Mouse (Mus musculus) kidney, embryonic 16.5 days (tissue): ENCODE results near the gene Tgtp1. TPM values are rescaled to one million over a fixed set of nuclear protein-coding genes. Genes with fewer than 3 reads are reported as not detected.
"Not testable (repeated sequence)": the region's sequence is repeated elsewhere in the genome, so short reads cannot be mapped to it uniquely, and the experiment has no call there.

Experiments used
- ATAC-seq: fragments of 200-750 bp; cut with Nextera tagmentation; 2 replicates; pipeline ENCODE4 v1.8.0; 2017; ENCODE audit warnings: moderate TSS enrichment; ENCODE audit not compliant: low FRiP score, low TSS enrichment
- H3K27ac ChIP-seq: fragments of 300-500 bp; sonication (generic); 2 replicates; pipeline ENCODE4 v1.5.1; 2014; ENCODE audit warnings: low read length
- H3K27me3 ChIP-seq: fragments of 300-500 bp; sonication (generic); 2 replicates; pipeline ENCODE4 v1.6.1; 2014; ENCODE audit warnings: low read length, control low read depth, mixed read lengths; ENCODE audit not compliant: insufficient read depth
- H3K36me3 ChIP-seq: fragments of 300-500 bp; sonication (generic); 2 replicates; pipeline ENCODE4 v1.6.1; 2014; ENCODE audit warnings: low read length, control low read depth, mixed read lengths; ENCODE audit not compliant: insufficient read depth
- H3K4me1 ChIP-seq: fragments of 300-500 bp; sonication (generic); 2 replicates; pipeline ENCODE4 v1.6.1; 2014; ENCODE audit warnings: low read length, control low read depth, mixed read lengths; ENCODE audit not compliant: insufficient read depth
- H3K4me2 ChIP-seq: fragments of 300-500 bp; sonication (generic); replicated peaks from 2 replicates; pipeline ENCODE4 v1.6.1; 2014; ENCODE audit warnings: low read depth, low read length
- H3K4me3 ChIP-seq: fragments of 300-500 bp; sonication (generic); 2 replicates; pipeline ENCODE4 v1.5.1; 2014; ENCODE audit warnings: mild to moderate bottlenecking, low read length
- H3K9ac ChIP-seq: fragments of 300-500 bp; sonication (generic); replicated peaks from 2 replicates; pipeline ENCODE4 v1.6.1; 2014; ENCODE audit warnings: low read length
- H3K9me3 ChIP-seq: fragments of 300-500 bp; sonication (generic); 2 replicates; pipeline ENCODE4 v1.6.1; 2016; ENCODE audit warnings: low read length, control low read depth
- WGBS: fragments of 180-500 bp; shearing (Covaris S2); extraction: QIAGEN DNeasy Blood & Tissue Kit; methylation state at CpG from one replicate; pipeline ENCODE4 v1.1.7; 2014; 5-methylcytosine and 5-hydroxymethylcytosine counted together
- polyA plus RNA-seq: library from polyadenylated mRNA; unstranded; fragments of >200 nt; fragmentation: Nextera tagmentation; extraction: Ambion mirVana; gene quantifications from 2 replicates; pipeline ENCODE4 v1.2.1, GENCODE M21; 2015

Tgtp1 gene
- polyA plus RNA-seq, 1 experiment from 2014 or later: 0.49 TPM

DNA sequence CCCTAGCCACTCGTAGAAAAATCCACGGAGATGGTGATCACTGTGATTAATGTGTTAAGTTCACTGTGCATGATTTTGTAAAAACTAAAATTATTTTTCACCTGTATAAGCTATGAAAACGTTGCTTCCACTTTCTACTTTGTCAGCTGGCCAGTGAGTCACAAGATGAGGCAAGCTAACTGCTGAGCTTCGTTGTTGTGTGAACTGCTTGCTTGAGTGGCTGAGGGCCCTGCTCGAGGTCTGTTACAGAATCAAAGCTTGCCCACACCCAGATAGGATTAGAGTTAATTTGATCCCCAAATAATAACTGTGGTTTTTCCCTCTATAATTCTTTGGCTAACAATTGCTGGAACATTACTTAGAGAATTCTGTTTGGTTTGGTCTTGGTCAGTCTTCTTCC is 13.9 kb downstream of the Tgtp1 start:
- not testable (repeated sequence) for H3K4me3 ChIP-seq, H3K27me3 ChIP-seq, H3K9ac ChIP-seq, H3K4me2 ChIP-seq, ATAC-seq, H3K9me3 ChIP-seq, H3K27ac ChIP-seq, H3K36me3 ChIP-seq, H3K4me1 ChIP-seq
- WGBS: no CpG with 5 or more reads among the region's 5 CpGs

- no CpG with 5 or more reads among the region's 3 CpGs for WGBS
- not testable (repeated sequence) for H3K4me1 ChIP-seq, H3K9ac ChIP-seq, H3K4me3 ChIP-seq, H3K27ac ChIP-seq, H3K36me3 ChIP-seq, H3K27me3 ChIP-seq, H3K9me3 ChIP-seq, ATAC-seq, H3K4me2 ChIP-seq
These were observed 14.7 kb downstream of the Tgtp1 start, which contains the start of gene 9930111J21Rik1 for GRCm38 (mm10) chr11:48979251-48979650. 9930111J21Rik1 (minus strand) TSS chr11:48979398.

DNA sequence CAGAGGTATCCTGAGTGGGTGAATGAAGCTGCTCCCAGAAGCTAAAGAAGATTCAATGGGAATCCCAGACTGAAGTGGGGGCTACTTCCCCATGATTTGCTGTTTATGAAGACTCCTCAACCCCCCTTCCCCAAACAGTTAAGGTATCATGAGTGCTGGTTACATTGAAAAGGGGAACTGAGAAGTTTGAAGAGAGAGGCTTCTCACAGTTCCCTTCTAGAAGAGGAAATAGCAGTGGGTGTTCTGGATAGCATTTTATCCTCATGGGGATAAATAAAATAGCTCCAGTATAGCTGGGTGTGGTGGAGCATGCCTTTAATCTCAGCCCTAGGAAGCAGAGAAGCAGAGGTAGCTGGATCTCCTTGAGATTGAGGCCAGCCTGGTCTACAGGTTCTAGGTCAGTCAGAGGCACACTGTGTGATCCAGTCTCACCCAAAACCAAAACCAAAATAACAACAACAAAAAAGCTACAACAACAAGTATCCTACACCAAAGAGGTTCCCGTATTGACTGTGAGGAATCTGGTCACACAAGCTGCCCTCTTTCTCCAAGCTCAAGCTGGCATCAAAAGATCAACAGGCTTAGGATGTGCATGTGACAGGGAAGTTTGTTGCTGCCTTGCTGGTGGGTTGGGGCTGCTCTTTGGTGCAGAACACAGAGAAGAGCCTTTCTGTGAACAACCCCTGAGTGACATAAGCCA is 15.6 kb downstream of the Tgtp1 start, which contains the start of gene Olfr56:
Gene Olfr56, plus strand, starts transcription at position 650 of the 700 bp plus-strand sequence.
- H3K4me3 ChIP-seq, H3K27me3 ChIP-seq, H3K36me3 ChIP-seq, H3K9ac ChIP-seq, ATAC-seq, H3K9me3 ChIP-seq, H3K27ac ChIP-seq, H3K4me1 ChIP-seq, H3K4me2 ChIP-seq: not testable (repeated sequence)
- WGBS: no CpG with 5 or more reads among the region's 1 CpGs

GRCm38 (mm10) chr11:48974686-48975085 is 19.3 kb downstream of the Tgtp1 start:
- H3K27ac ChIP-seq, H3K4me1 ChIP-seq, H3K9me3 ChIP-seq, H3K27me3 ChIP-seq, H3K4me3 ChIP-seq, H3K36me3 ChIP-seq, ATAC-seq, H3K4me2 ChIP-seq, H3K9ac ChIP-seq: not testable (repeated sequence)
- WGBS: no CpG with 5 or more reads among the region's 1 CpGs

GRCm38 (mm10) chr11:48946090-48946489 is 47.9 kb downstream of the Tgtp1 start, which contains the start of gene Psme2b:
Psme2b (minus strand) TSS chr11:48946190.
- not testable (repeated sequence) for H3K9me3 ChIP-seq, H3K36me3 ChIP-seq, H3K27me3 ChIP-seq, H3K4me3 ChIP-seq, H3K4me2 ChIP-seq, H3K27ac ChIP-seq, H3K4me1 ChIP-seq, H3K9ac ChIP-seq, ATAC-seq
- WGBS: 85% methylated on average over 6 of the region's 6 CpGs

DNA sequence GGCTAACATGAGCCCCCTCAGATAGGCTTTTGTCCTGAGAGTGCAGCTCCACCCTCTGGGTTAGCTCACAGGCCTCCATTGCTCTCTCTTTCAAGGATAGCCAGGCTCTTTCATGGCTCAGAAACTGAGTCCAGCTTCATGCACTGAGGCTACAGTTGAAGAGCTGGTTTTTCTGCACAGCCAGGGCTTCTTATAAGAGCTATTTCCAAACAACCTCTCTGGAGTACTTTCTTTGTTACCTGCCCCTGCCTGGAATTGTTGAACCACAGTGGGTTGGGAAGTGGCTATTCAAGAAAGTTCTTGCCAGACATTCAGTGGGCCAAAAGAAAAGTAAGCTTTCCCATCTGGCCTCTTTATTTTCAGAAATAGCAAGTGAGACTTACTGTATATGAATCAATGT is 54.7 kb downstream of the Tgtp1 start:
- not testable (repeated sequence) for ATAC-seq, H3K27ac ChIP-seq

More for the DNA sequence above, 54.7 kb downstream of the Tgtp1 start:
- H3K27me3 ChIP-seq, H3K9me3 ChIP-seq, H3K36me3 ChIP-seq, H3K4me1 ChIP-seq, H3K4me3 ChIP-seq, H3K4me2 ChIP-seq, H3K9ac ChIP-seq: not testable (repeated sequence)

Other genes starting within 250 kb of the Tgtp1 start
- 712 and 779 TPM in 2 replicates for gene Rack1, start 193.8 kb downstream of the Tgtp1 start, polyA plus RNA-seq
- 7.1 and 7.2 TPM in 2 replicates for gene Trim41, start 176.8 kb downstream of the Tgtp1 start, polyA plus RNA-seq
- 4.4 and 4.8 TPM in 2 replicates for gene Trim7, start 168.0 kb downstream of the Tgtp1 start, polyA plus RNA-seq
- 0.86 and 1.2 TPM in 2 replicates for gene Gm12184, start 167.5 kb downstream of the Tgtp1 start, polyA plus RNA-seq
- gene Irgm1, start 122.5 kb downstream of the Tgtp1 start, polyA plus RNA-seq: 17.0 and 18.3 TPM in 2 replicates
- gene Gm5431, start 92.0 kb downstream of the Tgtp1 start, polyA plus RNA-seq: 0.09 and 0.21 TPM in 2 replicates
- gene Psme2b, start 48.0 kb downstream of the Tgtp1 start, polyA plus RNA-seq: 3.8 and 6.9 TPM in 2 replicates
- gene Olfr56, start 15.3 kb downstream of the Tgtp1 start, polyA plus RNA-seq: 0.08 TPM in 1 of 2 replicates, not detected in the other
- gene 9930111J21Rik1, start 14.8 kb downstream of the Tgtp1 start, polyA plus RNA-seq: 0.54 and 0.76 TPM in 2 replicates
- 0.03 TPM in 1 of 2 replicates, not detected in the other for gene Gm12185, start 1.9 kb downstream of the Tgtp1 start, polyA plus RNA-seq
- gene 9930111J21Rik2, start 57.1 kb upstream of the Tgtp1 start, polyA plus RNA-seq: 0.60 and 0.98 TPM in 2 replicates
- gene Tgtp2, start 70.0 kb upstream of the Tgtp1 start, polyA plus RNA-seq: 0.24 and 0.42 TPM in 2 replicates
- 2.1 and 2.6 TPM in 2 replicates for gene Ifi47, start 82.4 kb upstream of the Tgtp1 start, polyA plus RNA-seq
- gene Olfr1396, start 120.7 kb upstream of the Tgtp1 start, polyA plus RNA-seq: 0.12 TPM in 1 of 2 replicates, not detected in the other
- not detected in 2 replicates for gene Olfr1395, start 148.1 kb upstream of the Tgtp1 start, polyA plus RNA-seq
- gene Olfr1394, start 160.2 kb upstream of the Tgtp1 start, polyA plus RNA-seq: not detected in 2 replicates
- 4.4 and 4.6 TPM in 2 replicates for gene Btnl9, start 193.0 kb upstream of the Tgtp1 start, polyA plus RNA-seq
- gene Zfp62, start 209.1 kb upstream of the Tgtp1 start, polyA plus RNA-seq: 45.6 and 46.3 TPM in 2 replicates